Comparison of ENCODE assay signal across 1 mouse cellular context in genomic region chr3:96601941-96602703, GRCm38 (mm10).
TF ChIP-seq lines count a peak whose summit lies in the region.

No protein-coding gene starts in this region.

TF ChIP-seq in MEL, 35 proteins besides CTCF, POLR2A, EP300 and RAD21 (continued from another document):
- no peak for TF ChIP-seq MEF2A (IDR thresholded peaks at IDR 0.05; ENCODE audit: extremely low read depth, insufficient replicate concordance, low read depth, low read length, poor library complexity, severe bottlenecking)
- TF ChIP-seq E2F4 (IDR thresholded peaks at IDR 0.05; ENCODE audit: borderline replicate concordance, low read depth, low read length) = no peak
- no peak for TF ChIP-seq CHD1 (IDR thresholded peaks at IDR 0.05; ENCODE audit: low read depth, low read length)
- no peak for TF ChIP-seq UBTF (IDR thresholded peaks at IDR 0.05; ENCODE audit: borderline replicate concordance, insufficient read depth, low read depth, low read length)
- no peak for TF ChIP-seq NELFE (IDR thresholded peaks at IDR 0.05; ENCODE audit: low read depth, low read length)
- TF ChIP-seq KAT2A (conservative IDR thresholded peaks at IDR 0.05; ENCODE audit: low read depth, low read length) = no peak
- TF ChIP-seq SMC3 (IDR thresholded peaks at IDR 0.05; ENCODE audit: low read depth, low read length) = no peak
- no peak for TF ChIP-seq TAL1 (IDR thresholded peaks at IDR 0.05; ENCODE audit: low read length)
- TF ChIP-seq ZC3H11A (IDR thresholded peaks at IDR 0.05; ENCODE audit: low read depth, low read length) = no peak
- no peak for TF ChIP-seq MAFK (IDR thresholded peaks at IDR 0.05; ENCODE audit: borderline replicate concordance, low read depth, low read length)
